Mouse (Mus musculus): ENCODE data around the gene Chrdl1. TPM values are rescaled to one million over a fixed set of nuclear protein-coding genes. Genes with fewer than 3 reads are reported as not detected.

The Chrdl1 gene
- 1 to 10 TPM; 1.3 to 4.2 TPM for total RNA-seq (2021)
- long read RNA-seq, experiment 1, full-length matches to known transcripts, result 1 of 1 reads
- long read RNA-seq, experiment 1, partial matches to known transcripts, result 0 of 1 reads
- long read RNA-seq, experiment 1, other reads (novel, unspliced or antisense), result 0 of 1 reads
- long read RNA-seq, experiment 2, result 0 reads

GRCm38 (mm10) chrX:143393791-143394369 is at the start of gene Chrdl1:
Chrdl1 (minus strand) TSS chrX:143394262.
- H3K4me3 ChIP-seq, result peak within 1 kb of the TSS; percentile 66

GRCm38 (mm10) chrX:143442638-143443037 is 48.6 kb upstream of the Chrdl1 start:
- Histone ChIP-seq H3K4me3 (no peak overlapping the region), H3K27ac (no peak overlapping the region)
- no peak for TF ChIP-seq CTCF (IDR thresholded peaks at IDR 0.05)
- no peak for DNase-seq
- intact Hi-C loops (cut with DNase I), result loop anchor here (10.0 kb wide), 1 partner anchor 168 kb away; no protein-coding TSS in a partner anchor

More at GRCm38 (mm10) chrX:143393791-143394369, at the start of gene Chrdl1:
- no peak for TF ChIP-seq CTCF (IDR thresholded peaks at IDR 0.05)
- H3K27ac ChIP-seq, result peak within 1 kb of the TSS; percentile 31; the same call in 1 of the 2 replicates
- DNase-seq, result peak; percentile 56
- intact Hi-C loops (cut with DNase I), result no loop called here

- no peak overlapping the region for H3K27ac ChIP-seq
- no peak overlapping the region for H3K4me3 ChIP-seq
- intact Hi-C loops (cut with DNase I), result no loop called here
- no peak for TF ChIP-seq CTCF (IDR thresholded peaks at IDR 0.05)
- DNase-seq, result no peak
Observed at GRCm38 (mm10) chrX:143404601-143405000, 10.5 kb upstream of the Chrdl1 start.

- no peak for TF ChIP-seq CTCF (IDR thresholded peaks at IDR 0.05)
- Histone ChIP-seq H3K4me3 (no peak overlapping the region), H3K27ac (no peak overlapping the region)
- DNase-seq, result no peak
- intact Hi-C loops (cut with DNase I), result no loop called here
Observed at GRCm38 (mm10) chrX:143366256-143366959, 27.7 kb downstream of the Chrdl1 start.

- no peak overlapping the region for H3K4me3 ChIP-seq
- H3K27ac ChIP-seq, result no peak overlapping the region
- no peak for DNase-seq
- no peak for TF ChIP-seq CTCF (IDR thresholded peaks at IDR 0.05)
- intact Hi-C loops (cut with DNase I), result no loop called here
Observed at GRCm38 (mm10) chrX:143347227-143347626, 46.8 kb downstream of the Chrdl1 start.

- Histone ChIP-seq H3K4me3 (no peak overlapping the region), H3K27ac (no peak overlapping the region)
- TF ChIP-seq CTCF (IDR thresholded peaks at IDR 0.05), result no peak
- intact Hi-C loops (cut with DNase I), result no loop called here
- no peak for DNase-seq
Observed at GRCm38 (mm10) chrX:143346739-143347138, 47.3 kb downstream of the Chrdl1 start.

- DNase-seq, result peak; percentile 33
- intact Hi-C loops (cut with DNase I), result no loop called here
- peak overlapping the region; percentile 43 for H3K27ac ChIP-seq
- no peak overlapping the region for H3K4me3 ChIP-seq
- no peak for TF ChIP-seq CTCF (IDR thresholded peaks at IDR 0.05)
Observed at GRCm38 (mm10) chrX:143344509-143345495, 49.3 kb downstream of the Chrdl1 start.

- intact Hi-C loops (cut with DNase I), result no loop called here
- DNase-seq, result no peak
Observed at GRCm38 (mm10) chrX:143338156-143338555, 55.9 kb downstream of the Chrdl1 start.

GRCm38 (mm10) chrX:143337561-143337960 is 56.5 kb downstream of the Chrdl1 start:
- Histone ChIP-seq H3K27ac (no peak overlapping the region), H3K4me3 (no peak overlapping the region)
- no peak for DNase-seq
- TF ChIP-seq CTCF (IDR thresholded peaks at IDR 0.05), result no peak
- intact Hi-C loops (cut with DNase I), result no loop called here

More at GRCm38 (mm10) chrX:143338156-143338555, 55.9 kb downstream of the Chrdl1 start:
- Histone ChIP-seq H3K27ac (no peak overlapping the region), H3K4me3 (no peak overlapping the region)
- no peak for TF ChIP-seq CTCF (IDR thresholded peaks at IDR 0.05)

- H3K4me3 ChIP-seq, result no peak overlapping the region
- no peak overlapping the region for H3K27ac ChIP-seq
- no peak for DNase-seq
- intact Hi-C loops (cut with DNase I), result no loop called here
- TF ChIP-seq CTCF (IDR thresholded peaks at IDR 0.05), result no peak
Observed at GRCm38 (mm10) chrX:143336661-143337060, 57.4 kb downstream of the Chrdl1 start.

GRCm38 (mm10) chrX:143335846-143336245 is 58.2 kb downstream of the Chrdl1 start:
- Histone ChIP-seq H3K4me3 (no peak overlapping the region), H3K27ac (no peak overlapping the region)
- intact Hi-C loops (cut with DNase I), result no loop called here
- no peak for DNase-seq
- TF ChIP-seq CTCF (IDR thresholded peaks at IDR 0.05), result no peak

- Histone ChIP-seq H3K4me3 (no peak overlapping the region), H3K27ac (no peak overlapping the region)
- intact Hi-C loops (cut with DNase I), result no loop called here
- TF ChIP-seq CTCF (IDR thresholded peaks at IDR 0.05), result no peak
- DNase-seq, result no peak
Observed at GRCm38 (mm10) chrX:143313166-143313565, 80.9 kb downstream of the Chrdl1 start.
